Mouse (Mus musculus): ENCODE data around the gene Mocs1. TPM values are rescaled to one million over a fixed set of nuclear protein-coding genes. Genes with fewer than 3 reads are reported as not detected.

The Mocs1 gene
- polyA plus RNA-seq, 1 experiment from 2014 or later, result 6.4 TPM

GRCm38 (mm10) chr17:49503246-49503900 is 75.2 kb downstream of the Mocs1 start:
- H3K27ac ChIP-seq (replicated peaks), result no peak overlapping the region
- H3K36me3 ChIP-seq (replicated peaks), result no peaks in the 10 kb centered on the region; the same call in 1 of the 2 replicates
- H3K9me3 ChIP-seq, result no peaks in the 10 kb centered on the region
- no peak overlapping the region for H3K4me3 ChIP-seq
- no peaks in the 10 kb centered on the region for H3K4me1 ChIP-seq
- DNase-seq (ENCODE audit: low spot score), result no peak
- no peaks in the 10 kb centered on the region for H3K27me3 ChIP-seq (replicated peaks; ENCODE audit: low read depth, poor library complexity, severe bottlenecking)
- WGBS, result 80% methylated on average over 6 of the region's 6 CpGs

Other genes starting within 250 kb of the Mocs1 start
- gene Daam2, start 136.0 kb downstream of the Mocs1 start, polyA plus RNA-seq (2016; fragmentation: Nextera tagmentation; extraction: Ambion mirVana), result 4.8 and 6.1 TPM in 2 replicates
- 2.7 and 3.5 TPM in 2 replicates for gene Kif6, start 186.8 kb downstream of the Mocs1 start, polyA plus RNA-seq (2016; fragmentation: Nextera tagmentation; extraction: Ambion mirVana)

Measured in embryonic facial prominence, embryonic 10.5 days (tissue).